Mouse (Mus musculus) stomach, postnatal 0 days (tissue): ENCODE measurements around the gene Acaca.

ENCODE experiments used
- CTCF ChIP-seq: IDR thresholded peaks from 2 replicates; pipeline ENCODE4 v1.5.1; 2016; ENCODE audit warnings: antibody characterized with exemption, low read depth, mild to moderate bottlenecking, moderate library complexity
- EP300 ChIP-seq: optimal IDR thresholded peaks from 2 replicates; pipeline ENCODE3; 2016; ENCODE audit warnings: antibody characterized with exemption

DNA sequence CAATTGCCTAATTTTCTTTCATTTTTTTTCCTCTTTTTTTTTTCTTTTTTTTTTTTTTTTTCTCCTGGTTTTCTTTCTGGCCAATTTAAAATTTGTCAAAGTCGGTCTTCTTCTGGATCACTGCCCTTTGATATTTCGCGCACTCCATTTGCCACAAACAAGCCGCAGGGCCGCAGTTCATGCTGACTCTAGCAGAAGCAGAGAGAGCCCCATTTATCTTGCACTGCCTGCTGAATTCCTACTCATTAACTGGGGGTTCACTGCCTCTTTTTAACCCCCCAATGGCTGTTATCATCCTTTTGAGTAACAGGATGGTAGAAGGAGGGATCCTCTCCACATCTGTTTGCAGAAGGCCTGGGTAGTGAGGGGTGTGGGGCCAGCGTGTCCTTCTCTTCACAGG, 254.4 kb downstream of the Acaca start:
- no peak for TF ChIP-seq CTCF
- no peak for TF ChIP-seq EP300
